Mouse (Mus musculus): ENCODE results near the gene Klf1. TPM values are rescaled to one million over a fixed set of nuclear protein-coding genes. Genes with fewer than 3 reads are reported as not detected.

Gene Klf1
- 0.39 and 0.56 TPM in 2 replicates for polyA plus RNA-seq (2015; fragmentation: Nextera tagmentation; extraction: Ambion mirVana)

DNA sequence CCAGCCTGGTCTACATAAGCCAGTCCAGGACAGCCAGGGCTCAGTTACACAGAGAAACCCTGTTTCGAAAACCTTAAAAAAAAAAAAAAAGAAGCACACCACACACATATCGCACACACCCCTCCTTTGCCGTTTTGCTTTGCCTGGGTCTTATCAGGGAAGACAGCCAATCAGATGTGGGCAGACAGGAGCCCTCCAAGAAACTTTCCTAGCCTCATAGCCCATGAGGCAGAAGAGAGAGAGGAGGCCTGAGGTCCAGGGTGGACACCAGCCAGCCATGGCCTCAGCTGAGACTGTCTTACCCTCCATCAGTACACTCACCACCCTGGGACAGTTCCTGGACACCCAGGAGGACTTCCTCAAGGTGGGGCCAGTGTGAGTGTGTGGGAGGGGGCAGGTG is at the start of gene Klf1:
TSS of gene Klf1 (plus strand) at position 177 of the 400 bp plus-strand sequence.
- H3K4me3 ChIP-seq (ENCODE audit: low read length): peak within 1 kb of the TSS; percentile 54
- WGBS: 83% methylated on average over 3 of the region's 3 CpGs
- H3K9ac ChIP-seq (ENCODE audit: low read depth, low read length): peak within 1 kb of the TSS; percentile 74
- no peak within 1 kb of the TSS for H3K27ac ChIP-seq (ENCODE audit: low read depth, low read length)
- H3K4me1 ChIP-seq (ENCODE audit: control insufficient read depth, insufficient read depth, low read depth, low read length): peaks cover 10% of the 10 kb centered on the region
- H3K4me2 ChIP-seq (ENCODE audit: low read length): peak within 1 kb of the TSS; percentile 98
- no peak for ATAC-seq
- no peaks in the 10 kb centered on the region for H3K36me3 ChIP-seq (ENCODE audit: control insufficient read depth, insufficient read depth, low read length)
- H3K9me3 ChIP-seq (ENCODE audit: control insufficient read depth, low read length): no peaks in the 10 kb centered on the region
- H3K27me3 ChIP-seq (replicated peaks; ENCODE audit: control insufficient read depth, insufficient read depth, low read length): 0 out of 2 replicates have a peak, but pooled peaks cover 5% of the 10 kb centered on the region

DNA sequence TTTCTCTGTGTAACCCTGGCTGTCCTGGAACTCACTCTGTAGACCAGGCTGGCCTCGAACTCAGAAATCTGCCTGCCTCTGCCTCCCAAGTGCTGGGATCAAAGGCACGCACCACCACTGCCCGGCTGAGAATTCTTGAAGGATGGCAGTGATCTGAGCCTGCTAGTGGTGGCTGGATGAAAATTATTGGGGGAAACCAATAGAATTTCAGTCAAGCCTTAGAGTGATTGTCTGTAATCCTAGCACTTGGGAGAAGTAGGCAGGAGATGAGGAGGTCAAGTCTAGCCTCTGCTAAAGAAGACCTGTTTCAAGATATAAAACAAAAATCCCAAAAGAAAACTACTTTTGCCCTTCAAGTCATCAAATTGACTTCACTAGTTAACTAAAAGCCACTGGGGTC is 45.3 kb upstream of the Klf1 start:
- Histone ChIP-seq H3K27me3 (replicated peaks; ENCODE audit: control insufficient read depth, insufficient read depth, low read length) (no peaks in the 10 kb centered on the region), H3K4me2 (ENCODE audit: low read length) (no peak overlapping the region), H3K4me1 (ENCODE audit: control insufficient read depth, insufficient read depth, low read depth, low read length) (peaks cover 12% of the 10 kb centered on the region), H3K27ac (ENCODE audit: low read depth, low read length) (no peak overlapping the region), H3K9ac (ENCODE audit: low read depth, low read length) (no peak overlapping the region), H3K4me3 (ENCODE audit: low read length) (peak overlapping the region; percentile 94), H3K9me3 (ENCODE audit: control insufficient read depth, low read length) (no peaks in the 10 kb centered on the region), H3K36me3 (ENCODE audit: control insufficient read depth, insufficient read depth, low read length) (peaks cover 6% of the 10 kb centered on the region)
- peak; percentile 22 for ATAC-seq
- WGBS: 91% methylated on average over 3 of the region's 3 CpGs

DNA sequence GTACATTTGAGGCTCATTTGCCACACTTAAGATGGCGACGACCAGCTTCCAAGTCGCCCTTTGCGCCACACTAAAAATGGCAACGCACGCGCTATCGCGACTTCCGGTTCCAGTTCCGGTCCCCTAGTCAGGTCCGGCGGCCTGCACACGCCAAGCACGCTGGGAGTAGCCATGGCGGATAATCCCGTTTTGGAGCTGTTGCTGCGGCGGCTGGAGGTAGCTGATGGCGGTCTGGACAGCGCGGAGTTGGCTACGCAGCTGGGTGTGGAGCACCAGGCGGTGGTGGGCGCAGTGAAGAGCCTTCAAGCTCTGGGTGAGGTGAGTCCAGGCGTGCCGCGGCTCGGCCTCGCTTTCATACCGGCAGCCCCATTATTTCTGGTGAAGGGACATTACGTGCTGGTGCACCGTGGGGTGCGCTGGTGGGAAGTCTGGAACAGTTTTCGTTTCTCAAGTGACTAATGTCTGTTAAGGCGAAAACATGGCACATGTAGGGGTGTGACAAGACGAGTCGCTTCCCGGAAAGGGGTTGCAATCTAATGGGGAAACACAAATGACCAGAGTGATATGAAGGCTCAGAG is 44.8 kb upstream of the Klf1 start, which contains the start of gene Farsa:
TSS of gene Farsa (plus strand) at position 126 of the 578 bp plus-strand sequence.
- Histone ChIP-seq H3K4me1 (ENCODE audit: control insufficient read depth, insufficient read depth, low read depth, low read length) (peaks cover 12% of the 10 kb centered on the region), H3K4me2 (ENCODE audit: low read length) (peak within 1 kb of the TSS; percentile 96), H3K9me3 (ENCODE audit: control insufficient read depth, low read length) (no peaks in the 10 kb centered on the region), H3K27me3 (replicated peaks; ENCODE audit: control insufficient read depth, insufficient read depth, low read length) (no peaks in the 10 kb centered on the region), H3K4me3 (ENCODE audit: low read length) (peak within 1 kb of the TSS; percentile 94), H3K36me3 (ENCODE audit: control insufficient read depth, insufficient read depth, low read length) (peaks cover 8% of the 10 kb centered on the region), H3K27ac (ENCODE audit: low read depth, low read length) (peak within 1 kb of the TSS; percentile 85), H3K9ac (ENCODE audit: low read depth, low read length) (peak within 1 kb of the TSS; percentile 91)
- ATAC-seq: peak; percentile 95
- under 1% methylated on average over 39 of the region's 39 CpGs for WGBS

DNA sequence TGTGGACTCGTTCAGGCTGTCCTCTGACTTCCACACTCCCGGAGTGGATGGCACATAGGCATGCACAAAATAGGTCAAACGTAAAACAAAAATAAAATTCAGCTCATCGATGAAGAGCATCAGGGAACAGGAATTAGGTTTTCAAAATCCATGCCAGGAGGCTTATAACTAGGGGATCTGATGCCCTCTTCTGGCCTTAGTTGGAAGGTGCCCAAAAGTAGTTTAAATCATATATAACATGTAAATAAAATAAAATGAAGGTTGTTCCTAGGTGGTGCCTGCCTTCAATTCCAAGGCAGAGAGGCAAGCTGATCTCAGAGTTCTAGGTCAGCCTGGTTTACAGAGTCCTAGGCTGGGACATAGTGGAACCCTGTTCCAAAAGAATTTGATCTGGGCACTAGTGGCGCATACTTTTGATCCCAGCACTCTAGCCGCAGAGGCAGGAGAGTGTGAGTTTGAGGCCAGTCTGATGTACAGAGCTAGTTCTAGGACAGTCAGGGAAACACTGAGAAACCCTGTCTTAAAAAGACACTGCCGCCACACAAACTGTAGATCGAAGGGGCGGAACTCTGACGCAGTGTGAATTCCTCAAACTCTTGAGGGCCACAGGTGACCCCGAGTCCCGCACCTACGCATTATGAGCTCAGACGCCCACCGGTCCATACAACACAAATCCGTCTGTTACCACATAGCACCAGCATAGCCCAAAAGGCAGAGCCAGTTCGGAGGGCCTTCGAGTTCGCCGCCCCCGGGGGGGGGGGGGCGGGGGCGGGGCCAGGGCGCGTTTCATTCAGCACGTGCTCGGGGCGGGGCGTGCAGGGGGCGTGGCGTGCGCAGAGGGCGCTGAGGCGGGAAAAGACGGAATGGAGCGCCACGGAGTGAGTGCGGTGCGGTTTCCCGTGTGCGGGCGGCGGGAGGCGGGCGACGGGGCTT is 30.1 kb upstream of the Klf1 start, which contains the start of gene Syce2:
TSS of gene Syce2 (plus strand) at position 736 of the 933 bp plus-strand sequence.
- H3K36me3 ChIP-seq (ENCODE audit: control insufficient read depth, insufficient read depth, low read length): peaks cover 10% of the 10 kb centered on the region
- WGBS: 17% methylated on average over 37 of the region's 46 CpGs
- H3K27me3 ChIP-seq (replicated peaks; ENCODE audit: control insufficient read depth, insufficient read depth, low read length): peaks cover 3% of the 10 kb centered on the region; the same call in 1 of the 2 replicates
- no peaks in the 10 kb centered on the region for H3K9me3 ChIP-seq (ENCODE audit: control insufficient read depth, low read length)
- peak within 1 kb of the TSS; percentile 62 for H3K9ac ChIP-seq (ENCODE audit: low read depth, low read length)
- H3K4me2 ChIP-seq (ENCODE audit: low read length): peak within 1 kb of the TSS; percentile 98
- H3K4me3 ChIP-seq (ENCODE audit: low read length): peak within 1 kb of the TSS; percentile 56
- H3K4me1 ChIP-seq (ENCODE audit: control insufficient read depth, insufficient read depth, low read depth, low read length): peaks cover 13% of the 10 kb centered on the region
- peak; percentile 76 for ATAC-seq
- no peak within 1 kb of the TSS for H3K27ac ChIP-seq (ENCODE audit: low read depth, low read length)

DNA sequence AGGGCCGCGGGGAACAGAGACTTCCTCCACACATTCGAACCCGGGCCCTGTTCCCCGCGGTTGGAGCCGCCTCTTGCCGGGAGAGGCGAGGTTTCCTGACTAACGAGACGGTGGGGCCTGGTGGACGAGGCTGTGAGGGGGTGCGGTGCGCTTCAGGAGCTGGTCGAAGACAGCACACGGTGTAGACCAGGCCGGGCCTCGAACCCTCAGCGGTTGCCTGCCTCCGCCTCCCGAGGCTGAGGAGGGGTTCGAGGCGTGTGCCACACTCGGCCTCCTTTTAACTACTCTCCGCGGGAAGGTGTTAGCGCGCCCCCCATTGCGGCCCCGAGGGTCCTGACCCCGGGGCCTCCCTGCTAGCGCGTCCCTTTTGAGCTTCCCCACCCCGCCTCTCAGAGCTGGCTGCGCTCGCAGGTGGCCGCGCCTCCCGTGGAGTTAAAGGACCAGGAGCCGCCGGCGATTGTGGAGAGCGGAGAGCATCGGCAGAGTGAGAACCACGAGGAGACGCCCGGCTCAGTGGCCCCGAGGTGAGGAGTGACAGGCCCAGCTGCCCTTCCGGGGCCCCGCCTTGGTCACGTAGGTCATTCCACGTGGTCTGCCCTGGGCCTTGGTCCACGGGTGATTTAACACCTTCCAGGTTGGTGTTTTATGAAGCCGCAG is 29.3 kb upstream of the Klf1 start:
- peaks cover 9% of the 10 kb centered on the region for H3K36me3 ChIP-seq (ENCODE audit: control insufficient read depth, insufficient read depth, low read length)
- whole genome bisulfite sequencing: 3% methylated on average over 51 of the region's 54 CpGs
- H3K4me3 ChIP-seq (ENCODE audit: low read length): peak overlapping the region; percentile 56
- peaks cover 3% of the 10 kb centered on the region; the same call in 1 of the 2 replicates for H3K27me3 ChIP-seq (replicated peaks; ENCODE audit: control insufficient read depth, insufficient read depth, low read length)
- H3K27ac ChIP-seq (ENCODE audit: low read depth, low read length): no peak overlapping the region
- peak overlapping the region; percentile 62 for H3K9ac ChIP-seq (ENCODE audit: low read depth, low read length)
- H3K4me1 ChIP-seq (ENCODE audit: control insufficient read depth, insufficient read depth, low read depth, low read length): peaks cover 13% of the 10 kb centered on the region
- no peaks in the 10 kb centered on the region for H3K9me3 ChIP-seq (ENCODE audit: control insufficient read depth, low read length)
- peak overlapping the region; percentile 98 for H3K4me2 ChIP-seq (ENCODE audit: low read length)
- ATAC-seq: peak; percentile 49

DNA sequence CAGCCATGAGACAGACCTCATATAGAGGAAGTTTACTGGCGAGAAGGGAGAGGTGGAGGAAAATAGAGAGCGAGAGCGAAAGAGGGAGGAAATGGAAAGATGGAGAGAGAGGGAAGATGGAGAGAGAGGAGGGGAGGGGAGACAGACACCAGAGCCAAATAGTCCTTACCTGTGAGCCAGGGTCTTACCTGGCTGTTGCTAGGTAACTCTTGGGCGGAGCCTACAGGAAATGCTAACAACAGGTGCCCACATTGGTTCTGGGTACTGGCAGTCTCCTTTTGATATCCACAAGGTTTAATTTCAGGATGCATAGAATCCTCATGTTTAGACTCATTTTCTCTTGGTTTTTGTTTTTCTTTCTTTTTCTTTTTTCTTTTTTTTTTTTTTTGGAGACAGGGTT is 28.7 kb upstream of the Klf1 start:
- H3K27ac ChIP-seq (ENCODE audit: low read depth, low read length): no peak overlapping the region
- no peak overlapping the region for H3K9ac ChIP-seq (ENCODE audit: low read depth, low read length)
- H3K27me3 ChIP-seq (replicated peaks; ENCODE audit: control insufficient read depth, insufficient read depth, low read length): peaks cover 3% of the 10 kb centered on the region; the same call in 1 of the 2 replicates
- 72% methylated on average over 4 of the region's 4 CpGs for WGBS
- H3K9me3 ChIP-seq (ENCODE audit: control insufficient read depth, low read length): no peaks in the 10 kb centered on the region
- peaks cover 4% of the 10 kb centered on the region for H3K36me3 ChIP-seq (ENCODE audit: control insufficient read depth, insufficient read depth, low read length)
- ATAC-seq: no peak
- peak overlapping the region; percentile 56 for H3K4me3 ChIP-seq (ENCODE audit: low read length)
- peak overlapping the region; percentile 98 for H3K4me2 ChIP-seq (ENCODE audit: low read length)
- H3K4me1 ChIP-seq (ENCODE audit: control insufficient read depth, insufficient read depth, low read depth, low read length): peaks cover 13% of the 10 kb centered on the region

DNA sequence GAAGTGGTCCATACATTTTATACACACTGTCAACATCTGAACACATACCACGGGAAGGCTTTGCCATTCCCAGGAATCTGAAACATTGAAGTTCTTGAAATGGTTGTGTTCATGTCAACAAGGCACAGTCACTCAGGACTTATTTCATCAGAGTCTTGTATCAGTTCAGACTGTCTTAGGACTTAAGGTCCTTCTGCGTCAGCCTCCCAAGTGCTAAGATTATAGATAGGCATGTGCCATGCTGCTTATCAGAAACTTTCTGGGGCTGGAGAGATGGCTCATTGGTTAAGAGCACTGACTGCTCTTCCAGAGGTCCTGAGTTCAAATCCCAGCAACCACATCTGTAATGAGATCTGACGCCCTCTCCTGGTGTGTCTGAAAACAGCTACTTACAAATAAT is 27.4 kb upstream of the Klf1 start:
- 90% methylated on average over 3 of the region's 3 CpGs for WGBS
- no peak overlapping the region for H3K27ac ChIP-seq (ENCODE audit: low read depth, low read length)
- ATAC-seq: no peak

DNA sequence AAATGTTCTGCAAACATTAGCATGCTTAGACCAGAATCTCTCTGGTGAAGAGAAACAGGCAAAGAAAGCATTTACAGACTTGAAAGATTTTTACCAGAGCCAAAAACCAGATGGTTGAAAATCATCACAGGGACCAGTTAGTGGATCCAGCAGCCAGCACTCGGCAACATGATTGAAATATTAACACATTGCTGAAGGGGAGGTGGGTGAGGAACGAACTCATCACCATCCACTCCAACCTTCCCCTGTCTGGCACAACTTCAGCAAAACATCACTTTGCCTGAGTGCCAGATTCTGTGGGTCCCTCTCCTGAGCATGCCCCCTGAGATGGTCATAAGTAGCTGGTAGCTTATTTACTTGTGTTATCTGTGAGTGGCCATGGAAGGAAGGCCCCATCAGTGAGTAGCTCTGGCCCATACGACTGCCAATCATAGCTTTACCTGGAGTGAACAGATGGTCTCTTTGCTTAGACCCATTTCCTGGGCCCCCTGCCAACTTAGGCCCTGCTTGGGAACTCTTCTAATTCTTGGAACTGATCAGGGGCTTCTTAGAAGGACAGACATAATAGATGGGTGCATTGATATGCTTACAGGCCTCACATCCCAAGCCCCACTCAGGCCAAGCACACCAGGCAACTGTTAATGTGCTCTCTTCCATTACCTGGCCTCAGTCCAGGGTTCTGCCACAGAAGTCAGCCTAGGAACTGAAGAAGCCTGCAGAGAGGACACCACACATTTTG is 24.3 kb upstream of the Klf1 start:
- peaks cover 3% of the 10 kb centered on the region; the same call in 1 of the 2 replicates for H3K27me3 ChIP-seq (replicated peaks; ENCODE audit: control insufficient read depth, insufficient read depth, low read length)
- peaks cover 5% of the 10 kb centered on the region for H3K4me1 ChIP-seq (ENCODE audit: control insufficient read depth, insufficient read depth, low read depth, low read length)
- 67% methylated on average over 3 of the region's 3 CpGs for WGBS
- no peak overlapping the region for H3K4me2 ChIP-seq (ENCODE audit: low read length)
- H3K9ac ChIP-seq (ENCODE audit: low read depth, low read length): no peak overlapping the region
- no peaks in the 10 kb centered on the region for H3K36me3 ChIP-seq (ENCODE audit: control insufficient read depth, insufficient read depth, low read length)
- H3K27ac ChIP-seq (ENCODE audit: low read depth, low read length): peak overlapping the region; percentile 30; the same call in 1 of the 2 replicates
- H3K9me3 ChIP-seq (ENCODE audit: control insufficient read depth, low read length): no peaks in the 10 kb centered on the region
- no peak overlapping the region for H3K4me3 ChIP-seq (ENCODE audit: low read length)
- peak; percentile 80 for ATAC-seq

More for the DNA sequence above, 27.4 kb upstream of the Klf1 start:
- H3K36me3 ChIP-seq (ENCODE audit: control insufficient read depth, insufficient read depth, low read length): no peaks in the 10 kb centered on the region; the same call in 1 of the 2 replicates
- H3K9ac ChIP-seq (ENCODE audit: low read depth, low read length): no peak overlapping the region
- H3K4me2 ChIP-seq (ENCODE audit: low read length): no peak overlapping the region
- no peak overlapping the region for H3K4me3 ChIP-seq (ENCODE audit: low read length)
- H3K4me1 ChIP-seq (ENCODE audit: control insufficient read depth, insufficient read depth, low read depth, low read length): peaks cover 13% of the 10 kb centered on the region
- H3K9me3 ChIP-seq (ENCODE audit: control insufficient read depth, low read length): no peaks in the 10 kb centered on the region
- H3K27me3 ChIP-seq (replicated peaks; ENCODE audit: control insufficient read depth, insufficient read depth, low read length): peaks cover 3% of the 10 kb centered on the region; the same call in 1 of the 2 replicates

Measured in hindbrain, embryonic 16.5 days (tissue).